Mouse (Mus musculus) heart, postnatal 36 days (tissue): Measurements from ENCODE around the gene Abr. TPM values are rescaled to one million over a fixed set of nuclear protein-coding genes. Genes with fewer than 3 reads are reported as not detected.

Experiments used
- total RNA-seq, 2 experiments: library from RNA; stranded (reverse); gene quantifications; 2 replicates each; pipeline ENCODE4 v1.2.3; 2021

Gene Abr
- total RNA-seq, 2 experiments from 2014 or later: 25.8 TPM

Other genes starting within 250 kb of the Abr start
- gene Nxn, start 223.2 kb downstream of the Abr start, total RNA-seq: 10 to 100 TPM; 12.3 to 15.7 TPM
- gene Timm22, start 215.4 kb downstream of the Abr start, total RNA-seq: 10 to 100 TPM; 42.4 to 55.2 TPM
- not detected for gene Bhlha9, start 50.2 kb upstream of the Abr start, total RNA-seq
- gene Trarg1, start 57.5 kb upstream of the Abr start, total RNA-seq: 1 to 10 TPM; 4.6 TPM
- 10 to 100 TPM; 26.2 to 30.6 TPM for gene Gosr1, start 141.3 kb upstream of the Abr start, total RNA-seq
- 10 to 100 TPM; 43.3 to 44.9 TPM for gene Cpd, start 224.7 kb upstream of the Abr start, total RNA-seq